Mouse (Mus musculus): ENCODE data around the gene Olfr1414. TPM values are rescaled to one million over a fixed set of nuclear protein-coding genes. Genes with fewer than 3 reads are reported as not detected.

Olfr1414 gene
- polyA plus RNA-seq, 1 experiment from 2014 or later: not detected

Small RNA genes lying within 50 kb of the gene (microRNA-seq; reads per million reads assigned to microRNA genes)
- gene Mir6900: 2.5 reads per million, percentile 25 among the genes with 10 or more reads in this experiment

Other genes with a start within 250 kb of the Olfr1414 start
- 312 and 331 TPM in 2 replicates for gene Ndufa10, start 44.8 kb downstream of the Olfr1414 start, polyA plus RNA-seq (2014; fragmentation: Nextera tagmentation; extraction: Ambion mirVana)
- not detected in 2 replicates for gene Olfr1416, start 33.5 kb downstream of the Olfr1414 start, polyA plus RNA-seq (2014; fragmentation: Nextera tagmentation; extraction: Ambion mirVana)
- not detected in 2 replicates for gene Olfr1415, start 22.6 kb downstream of the Olfr1414 start, polyA plus RNA-seq (2014; fragmentation: Nextera tagmentation; extraction: Ambion mirVana)
- gene Olfr1413, start 52.7 kb upstream of the Olfr1414 start, polyA plus RNA-seq (2014; fragmentation: Nextera tagmentation; extraction: Ambion mirVana): not detected in 2 replicates
- not detected in 2 replicates for gene Olfr1412, start 67.1 kb upstream of the Olfr1414 start, polyA plus RNA-seq (2014; fragmentation: Nextera tagmentation; extraction: Ambion mirVana)
- not detected in 2 replicates for gene Olfr1411, start 75.8 kb upstream of the Olfr1414 start, polyA plus RNA-seq (2014; fragmentation: Nextera tagmentation; extraction: Ambion mirVana)
- gene Olfr1410, start 87.1 kb upstream of the Olfr1414 start, polyA plus RNA-seq (2014; fragmentation: Nextera tagmentation; extraction: Ambion mirVana): not detected in 2 replicates
- gene Olfr12, start 99.1 kb upstream of the Olfr1414 start, polyA plus RNA-seq (2014; fragmentation: Nextera tagmentation; extraction: Ambion mirVana): not detected in 2 replicates
- 424 and 467 TPM in 2 replicates for gene Cops9, start 123.3 kb upstream of the Olfr1414 start, polyA plus RNA-seq (2014; fragmentation: Nextera tagmentation; extraction: Ambion mirVana)
- 0.09 TPM in 1 of 2 replicates, not detected in the other for gene Otos, start 130.2 kb upstream of the Olfr1414 start, polyA plus RNA-seq (2014; fragmentation: Nextera tagmentation; extraction: Ambion mirVana)

Measured in intestine, embryonic 14.5 days (tissue).